Mouse (Mus musculus) olfactory bulb, adult 2 months (tissue): ENCODE data around the gene Sult2b1.

Experiments used
- CTCF ChIP-seq: fragments of 200-500 bp; IDR thresholded peaks from 2 replicates; pipeline ENCODE4 v1.5.1; 2012; ENCODE audit warnings: low read depth, mild to moderate bottlenecking, low read length, moderate library complexity; ENCODE audit not compliant: insufficient read depth
- POLR2A ChIP-seq: fragments of 200-500 bp; IDR thresholded peaks from 2 replicates; pipeline ENCODE4 v1.6.1; 2012; ENCODE audit warnings: mild to moderate bottlenecking, low read depth, low read length, moderate library complexity; ENCODE audit not compliant: insufficient read depth

- no peak for TF ChIP-seq POLR2A
- TF ChIP-seq CTCF, result no peak
Measured at GRCm38 (mm10) chr7:45826631-45827030, 42.2 kb upstream of the Sult2b1 start.
